Mouse (Mus musculus) right cerebral cortex, postnatal 25 days (tissue): ENCODE results near the gene Slc15a4.

Experiments
- DNase-seq: peaks from one replicate; pipeline ENCODE4 v3.0.0; 2022

The Slc15a4 gene

DNA sequence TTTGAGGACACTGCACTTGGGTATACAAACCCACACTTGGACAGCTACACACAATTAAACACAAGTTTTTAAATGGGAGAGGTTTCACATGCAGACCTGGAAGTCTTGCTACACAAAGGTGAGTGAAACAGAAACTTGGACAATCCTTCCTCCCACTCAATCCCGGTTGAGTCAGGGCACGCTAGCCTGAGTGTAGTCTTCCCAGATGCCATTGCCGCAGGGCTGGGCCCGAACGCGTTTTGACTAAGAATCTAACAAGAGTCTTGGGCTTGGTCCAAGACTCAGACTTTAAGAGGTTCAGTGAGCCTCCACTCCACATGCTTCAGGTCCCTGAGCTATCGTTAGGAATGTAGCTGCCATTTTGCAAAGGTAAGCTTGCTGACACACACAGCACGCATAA is 12.3 kb downstream of the Slc15a4 start:
- no peak for DNase-seq

DNA sequence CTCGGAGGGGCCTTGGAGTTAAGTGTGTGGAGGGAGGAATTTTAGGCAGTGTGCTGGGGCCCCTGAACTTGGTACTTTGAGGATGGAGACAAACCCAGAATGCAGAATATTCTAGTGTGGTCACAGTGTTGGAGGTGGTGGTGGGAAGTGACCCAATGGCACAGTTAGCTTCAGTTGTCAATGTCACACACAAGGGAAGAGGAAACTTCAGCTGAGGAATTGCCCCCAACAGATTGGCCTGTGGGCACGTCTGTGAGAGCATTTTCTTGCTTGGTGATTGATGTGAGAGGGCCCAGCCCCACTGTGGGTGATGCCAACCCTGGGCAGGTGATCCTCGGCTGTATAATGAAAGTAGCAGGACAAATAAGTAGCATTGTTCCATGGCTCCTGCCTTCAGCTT is 13.9 kb downstream of the Slc15a4 start:
- DNase-seq: no peak

DNA sequence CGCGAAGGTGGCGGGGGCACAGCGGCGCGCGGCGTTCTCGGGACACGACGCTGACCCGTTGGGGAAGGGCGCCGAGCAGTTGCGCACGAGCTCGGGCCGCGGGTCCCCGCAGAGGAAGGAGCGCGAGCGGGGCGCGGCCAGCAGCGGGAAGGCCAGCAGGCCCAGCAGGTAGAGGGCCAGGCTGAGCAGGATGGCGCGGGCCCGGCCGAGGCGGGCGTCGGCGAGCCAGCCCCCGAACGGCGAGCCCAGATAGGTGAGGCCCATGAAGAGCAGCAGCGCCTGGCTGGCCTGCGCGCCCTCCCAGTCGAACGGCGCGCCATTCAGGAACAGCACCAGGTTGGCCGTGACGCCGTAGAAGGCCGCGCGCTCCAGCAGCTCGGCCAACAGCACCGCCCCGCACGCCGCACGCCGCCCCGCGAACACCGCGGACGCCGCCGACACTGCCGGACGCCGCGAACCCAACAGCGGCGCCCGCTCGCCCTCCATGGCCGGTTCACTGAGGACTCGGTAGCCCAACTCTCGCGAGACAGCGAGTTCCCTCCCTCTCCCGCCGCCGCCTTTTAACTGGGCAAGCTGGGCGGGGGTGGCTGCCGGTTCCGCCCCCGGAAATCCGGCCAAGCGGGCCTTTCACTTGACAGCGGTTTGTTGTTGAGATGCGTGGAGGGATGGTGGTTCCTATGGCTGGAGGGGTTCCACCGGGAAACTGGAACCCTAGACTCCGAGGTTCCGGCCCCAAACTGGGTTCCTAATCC is 15.6 kb downstream of the Slc15a4 start:
- peak; percentile 99 for DNase-seq

DNA sequence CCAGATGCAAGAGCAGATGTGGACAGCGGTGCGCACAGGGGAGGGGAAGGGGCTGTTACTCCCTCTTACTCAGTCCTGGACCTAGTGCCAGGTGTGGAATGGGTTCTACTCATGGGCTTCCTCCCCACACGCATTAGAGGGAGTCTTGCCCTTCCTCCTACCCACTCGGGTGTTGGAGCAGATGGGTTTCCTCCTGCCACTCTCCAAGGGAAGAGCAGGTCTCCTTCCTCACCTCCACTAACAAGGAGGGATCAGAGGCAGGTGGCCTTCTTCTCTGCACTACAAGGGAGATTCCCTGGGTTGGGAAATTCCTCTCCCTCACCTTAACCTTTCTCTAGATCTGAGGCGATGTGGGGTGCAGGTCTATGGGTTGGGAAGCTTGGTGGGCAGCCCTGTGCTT is 16.5 kb downstream of the Slc15a4 start:
- DNase-seq: no peak

DNA sequence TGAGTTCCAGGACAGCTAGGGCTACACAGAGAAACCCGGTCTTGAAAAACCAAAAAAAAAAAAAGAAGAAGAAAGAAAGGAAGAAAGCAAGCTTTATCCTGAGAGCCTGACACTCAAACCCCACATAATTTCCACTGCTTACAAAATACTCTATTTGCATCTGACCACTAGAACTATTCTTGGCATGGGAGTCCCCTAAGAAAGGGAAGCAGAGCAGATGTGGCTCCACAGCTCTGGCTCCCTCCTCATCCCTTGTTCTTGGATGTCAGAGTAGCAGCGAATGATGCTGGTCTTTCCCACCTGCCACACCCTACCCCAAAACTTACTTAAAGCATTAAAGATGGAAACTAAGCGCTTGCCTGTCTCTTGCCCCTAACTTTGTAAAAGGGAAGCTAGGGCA is 17.2 kb downstream of the Slc15a4 start:
- no peak for DNase-seq

DNA sequence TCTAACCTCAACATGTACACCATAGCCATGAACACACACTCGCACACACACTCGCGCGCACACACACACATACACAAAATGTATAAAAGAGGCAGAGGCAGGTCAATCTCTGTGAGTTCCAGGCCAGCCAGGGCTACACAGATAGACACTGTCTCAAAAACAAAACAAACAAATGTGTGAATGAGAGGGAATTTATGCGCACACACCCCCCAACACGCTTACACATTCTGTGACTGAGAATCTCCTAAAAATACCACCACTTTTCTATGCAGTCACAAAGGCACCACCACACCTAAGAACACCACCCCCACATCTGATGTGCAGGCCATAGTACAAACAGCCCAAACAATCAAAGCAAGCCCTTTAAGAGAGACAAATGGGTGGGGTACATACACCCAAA is 20.3 kb downstream of the Slc15a4 start:
- no peak for DNase-seq

DNA sequence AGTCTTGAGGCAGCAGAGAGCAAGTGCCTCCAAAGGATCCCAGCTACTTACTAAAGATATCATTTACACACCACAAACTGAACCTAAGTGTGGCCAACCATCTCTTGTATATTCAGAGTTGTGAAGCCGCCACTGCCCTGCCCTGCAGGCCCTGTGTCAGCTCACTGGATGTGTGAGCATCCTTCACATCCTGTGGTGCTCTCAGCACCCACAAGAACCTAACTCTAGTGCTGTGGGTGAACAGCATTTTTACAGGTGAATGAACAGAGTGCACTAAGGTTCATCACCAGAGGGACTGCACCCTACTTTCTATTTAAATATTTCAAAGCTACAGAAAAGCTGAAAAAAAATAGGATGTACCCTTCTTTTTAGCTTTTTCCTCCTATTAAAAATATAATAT is 20.8 kb downstream of the Slc15a4 start:
- no peak for DNase-seq

DNA sequence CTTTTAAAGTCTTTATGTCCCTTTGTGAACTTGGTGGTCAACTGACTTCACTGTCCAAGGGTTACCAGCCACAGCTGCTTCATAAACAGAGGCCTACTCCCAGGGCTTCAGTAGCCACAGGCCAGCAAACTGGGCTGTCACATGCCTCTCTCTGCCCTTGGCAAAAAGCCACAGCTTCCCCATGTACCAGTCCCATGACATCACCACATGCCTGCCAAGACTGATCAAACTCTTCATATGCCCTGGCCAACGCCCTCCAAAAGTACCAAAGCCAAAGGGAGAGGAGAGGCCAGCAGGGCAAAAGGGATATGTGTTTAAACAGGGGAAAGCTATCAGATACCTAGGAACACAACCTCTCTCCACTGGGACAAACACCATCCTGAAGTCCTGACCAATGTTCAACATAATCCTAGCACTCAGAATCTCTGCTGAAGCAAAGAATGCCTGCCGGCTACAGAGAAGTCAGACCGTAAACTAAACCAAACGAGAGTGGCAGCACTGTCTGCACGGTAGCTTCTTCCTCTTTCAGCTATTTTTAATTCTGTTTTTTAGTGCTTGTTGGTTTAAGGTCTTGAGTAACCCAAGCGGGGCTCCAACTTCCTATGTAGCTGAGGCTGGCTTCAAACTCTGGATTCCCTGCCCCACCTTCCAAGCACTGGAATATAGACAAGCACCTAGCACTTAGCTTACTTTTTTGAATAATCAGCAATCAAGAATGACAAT is 21.7 kb downstream of the Slc15a4 start:
- DNase-seq: no peak

DNA sequence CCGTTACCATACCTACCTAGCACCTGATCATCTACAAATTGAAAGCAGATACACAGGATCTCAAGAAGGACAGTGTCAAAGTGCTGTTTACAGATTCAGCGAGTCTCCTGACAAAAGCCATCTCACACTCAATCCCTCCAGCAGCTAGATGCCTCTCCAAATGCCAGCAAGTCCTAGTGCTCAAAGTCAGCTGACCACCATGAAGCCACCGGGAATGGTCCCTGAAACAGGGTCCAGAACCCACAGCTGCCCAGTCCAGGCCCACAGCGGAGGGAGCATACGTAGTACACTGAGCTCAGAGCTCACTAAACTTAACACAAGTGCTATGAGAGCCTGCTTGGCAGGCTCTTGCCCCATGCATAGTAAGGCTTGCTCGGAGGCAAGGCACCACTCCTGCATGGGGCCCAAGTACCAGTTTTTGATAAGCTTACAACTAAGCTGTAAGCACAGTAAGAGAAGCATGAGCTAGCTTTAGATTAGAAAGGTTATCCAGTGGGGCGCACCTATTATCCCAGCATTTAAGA is 23.4 kb downstream of the Slc15a4 start:
- DNase-seq: no peak

DNA sequence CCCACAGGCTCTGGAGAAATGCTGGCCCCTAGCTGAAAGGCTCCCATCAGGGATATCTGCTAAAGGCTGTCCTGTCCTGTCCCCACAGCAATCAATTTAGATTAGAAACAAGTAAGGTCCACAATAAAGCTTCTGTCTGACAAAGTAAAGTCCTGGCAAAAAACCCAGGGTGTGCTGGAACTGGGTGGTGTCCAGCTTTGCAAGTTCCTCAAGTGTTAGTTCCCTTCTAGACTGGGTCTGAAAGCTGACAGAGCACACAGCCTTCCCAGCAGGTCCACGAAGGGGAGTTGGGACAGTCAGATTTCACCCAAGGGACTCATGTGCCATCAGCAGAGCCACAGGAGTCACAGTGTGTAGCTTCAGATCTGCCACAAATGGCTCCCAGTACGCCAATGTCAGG is 25.2 kb downstream of the Slc15a4 start:
- DNase-seq: no peak

DNA sequence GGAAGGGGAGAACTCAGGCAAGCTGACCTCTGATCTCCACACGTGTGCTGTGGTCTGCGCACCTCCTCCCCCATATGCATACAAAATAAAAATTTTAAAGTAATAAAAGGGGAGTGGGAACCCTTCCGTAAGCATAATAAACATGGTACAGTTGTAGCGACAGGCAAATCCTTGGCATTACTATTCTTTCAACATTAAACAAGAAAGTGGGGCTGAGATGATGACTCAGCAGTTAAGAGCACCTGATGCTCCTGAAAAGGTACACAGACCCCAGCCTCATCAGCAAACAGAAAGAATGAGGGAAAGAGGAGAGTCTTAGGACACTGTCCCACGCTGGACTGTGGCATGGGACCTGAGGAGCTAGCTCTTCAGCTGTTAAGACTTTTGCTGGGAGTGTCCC is 29.7 kb downstream of the Slc15a4 start:
- no peak for DNase-seq

DNA sequence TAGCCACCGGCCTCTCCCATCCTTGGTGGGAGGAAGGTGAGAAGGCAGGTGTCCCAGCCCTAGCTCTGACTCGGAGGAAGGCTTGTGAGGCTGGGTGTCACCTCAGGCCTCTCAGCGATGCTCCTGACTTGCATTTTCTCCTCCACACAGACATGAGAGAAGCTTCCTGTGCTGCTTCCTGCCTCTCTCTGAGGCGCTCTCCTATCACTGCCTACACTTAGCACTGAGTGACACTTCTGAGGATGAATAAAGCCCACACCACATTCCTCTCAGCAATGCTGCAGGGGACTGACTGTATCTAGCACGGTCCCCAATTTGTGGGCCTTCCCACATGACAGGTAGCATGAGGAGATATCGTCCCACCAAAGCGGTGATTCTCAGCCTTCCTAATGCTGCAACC is 35.8 kb downstream of the Slc15a4 start:
- DNase-seq: no peak

DNA sequence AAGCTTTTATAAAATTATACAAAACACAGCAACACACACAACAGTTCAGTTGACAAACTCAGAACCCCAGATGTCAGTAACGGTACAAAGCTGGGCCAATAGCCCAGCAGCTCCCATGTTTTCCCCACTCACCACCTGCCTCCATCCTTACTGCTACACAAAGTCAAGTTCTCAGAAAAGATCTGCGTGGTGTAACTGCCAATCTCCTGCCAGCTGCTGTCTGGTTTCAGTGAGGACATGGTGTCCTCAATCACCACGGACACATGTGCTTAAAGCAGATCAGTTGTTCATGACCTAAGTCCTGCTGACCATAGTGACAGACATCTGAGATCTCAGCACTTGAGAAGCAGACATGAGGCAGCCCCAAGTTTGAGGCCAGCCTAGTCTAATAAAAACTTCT is 37.0 kb downstream of the Slc15a4 start:
- no peak for DNase-seq

DNA sequence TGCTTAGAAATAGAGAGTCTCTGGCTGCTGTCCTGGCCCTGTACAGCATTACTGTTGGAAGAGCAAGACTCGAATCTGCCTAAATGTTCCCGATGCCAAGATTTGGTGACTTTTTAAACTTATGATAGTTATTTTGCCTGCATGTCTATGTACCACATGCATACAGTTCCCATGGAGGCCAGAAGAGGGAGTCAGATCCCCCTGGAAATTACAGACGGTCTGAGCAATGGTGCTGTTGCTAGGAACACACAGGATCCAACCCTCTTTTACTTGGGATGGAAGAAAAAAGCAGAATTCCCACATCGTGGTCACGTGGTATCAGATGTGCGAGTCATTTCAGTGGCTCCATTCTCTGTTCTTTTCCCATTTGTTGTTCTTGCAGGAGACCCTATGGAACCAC is 39.8 kb downstream of the Slc15a4 start:
- DNase-seq: no peak

DNA sequence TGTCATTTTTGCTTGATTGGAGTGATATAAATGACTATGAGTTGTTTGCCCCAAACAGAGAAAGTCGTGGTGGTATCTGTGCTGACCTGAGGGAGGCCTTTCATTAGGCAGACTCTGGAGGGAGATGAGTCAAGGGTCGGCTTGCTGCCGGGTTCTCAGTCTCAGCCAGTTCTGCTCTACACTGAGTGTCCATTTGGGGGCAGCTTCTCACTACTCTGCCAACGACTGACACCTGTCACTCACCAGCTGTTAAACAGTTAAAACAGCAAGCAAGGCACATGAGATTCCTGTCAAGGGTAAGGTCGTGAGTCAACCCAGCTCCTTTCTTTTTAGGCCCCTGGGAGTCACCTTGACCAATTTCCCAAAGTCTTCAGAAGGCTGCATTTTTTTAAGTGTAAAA is 40.3 kb downstream of the Slc15a4 start:
- no peak for DNase-seq

DNA sequence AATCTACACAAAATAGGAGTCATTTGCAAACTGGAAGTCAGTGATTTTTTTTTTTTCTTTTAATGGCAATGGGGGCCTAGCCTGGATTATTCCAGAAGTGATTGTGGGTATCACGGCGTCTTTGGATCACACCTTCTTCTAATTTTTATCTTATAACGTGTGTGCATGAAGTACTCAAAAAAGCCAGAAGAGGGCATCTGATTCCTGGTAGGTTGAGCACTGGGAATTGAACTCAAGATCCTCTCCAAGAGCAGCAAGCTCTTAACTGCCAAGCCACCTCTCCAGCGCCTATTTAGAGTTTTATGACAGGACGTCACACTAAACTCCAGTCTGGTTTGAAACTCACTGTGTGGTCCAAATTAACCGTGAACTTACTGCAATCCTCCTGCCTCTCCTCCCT is 44.8 kb downstream of the Slc15a4 start:
- no peak for DNase-seq

DNA sequence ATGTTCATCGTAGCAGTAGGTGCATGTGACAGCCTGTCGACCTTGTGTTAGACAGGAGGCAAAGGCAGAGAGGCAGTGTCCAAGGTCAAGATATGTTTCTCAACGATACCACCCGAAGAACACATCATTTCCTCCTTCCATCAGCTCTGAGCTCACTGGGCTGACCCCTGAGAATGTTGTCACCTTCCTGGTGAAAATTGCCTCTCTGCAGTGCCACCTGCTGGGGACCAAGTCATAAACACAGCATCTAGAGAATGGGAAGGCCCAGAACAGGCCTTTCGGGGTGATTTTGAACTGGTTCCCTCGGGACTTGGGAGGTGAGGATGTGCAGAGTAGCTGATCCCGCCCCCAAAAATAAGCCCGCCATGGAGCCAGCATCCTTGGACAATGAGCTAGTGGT is 49.0 kb downstream of the Slc15a4 start:
- DNase-seq: no peak

DNA sequence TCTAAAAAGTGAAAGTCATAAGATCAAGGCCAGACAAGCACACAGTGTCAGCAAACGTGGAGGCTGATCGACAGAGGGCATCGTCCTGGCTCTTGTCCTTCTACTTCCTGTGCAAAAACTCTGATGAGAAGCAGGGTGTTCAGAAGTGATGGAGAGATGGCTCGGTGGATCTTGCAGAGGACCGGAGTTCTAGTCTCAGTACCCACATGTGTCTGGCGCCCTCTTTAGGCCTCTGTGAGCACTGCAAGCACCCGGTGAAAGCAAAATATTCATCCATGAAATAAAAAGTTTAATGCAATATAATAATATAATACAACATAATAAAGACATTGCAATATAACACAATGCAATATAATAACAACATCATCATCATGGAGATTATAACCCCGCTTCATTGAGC is 55.3 kb downstream of the Slc15a4 start:
- no peak for DNase-seq

DNA sequence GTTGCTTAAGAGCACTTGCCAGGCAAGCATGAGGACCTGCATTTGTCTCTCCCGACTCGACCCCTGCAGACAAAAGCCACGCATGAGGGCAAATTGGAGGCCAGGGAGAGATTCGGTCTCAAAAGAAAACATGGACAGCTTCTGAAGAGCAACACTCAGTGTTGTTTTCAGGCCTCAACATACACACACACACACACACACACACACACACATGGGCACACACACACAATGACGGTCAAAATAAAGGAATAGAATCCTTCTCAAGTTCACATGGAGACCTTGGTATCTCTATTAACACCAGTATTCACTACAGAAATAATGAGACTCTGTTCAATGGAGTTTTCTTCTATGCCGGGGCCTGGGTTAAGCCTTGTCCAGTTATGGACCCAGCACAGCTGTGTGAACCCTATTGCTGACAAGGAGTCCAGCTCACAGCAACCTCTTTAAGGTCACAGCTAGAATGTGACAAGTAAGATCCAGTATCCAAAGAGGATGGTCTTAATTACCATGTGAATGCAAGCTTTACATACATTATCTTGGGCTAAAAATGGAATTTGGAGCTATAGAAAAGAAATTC is 65.4 kb downstream of the Slc15a4 start:
- DNase-seq: no peak

DNA sequence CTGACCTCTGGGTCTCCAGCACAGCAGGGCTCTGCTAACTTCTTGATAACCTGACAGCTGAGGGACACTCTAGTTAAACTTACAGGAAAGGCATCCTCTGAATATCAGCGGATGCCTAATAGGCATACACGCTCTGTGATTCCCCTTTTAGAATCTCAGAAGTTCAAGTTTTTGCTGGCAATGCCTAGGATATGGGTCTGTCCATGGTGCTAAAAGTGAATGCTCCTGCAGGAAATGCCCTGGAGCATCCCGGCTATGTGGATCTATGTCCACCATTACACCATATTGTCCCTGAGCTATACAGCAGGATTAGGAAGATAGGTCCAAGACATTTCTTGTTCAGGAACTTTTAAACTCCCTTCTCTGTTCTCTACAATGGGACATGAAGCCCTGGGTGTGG is 71.6 kb downstream of the Slc15a4 start:
- no peak for DNase-seq

DNA sequence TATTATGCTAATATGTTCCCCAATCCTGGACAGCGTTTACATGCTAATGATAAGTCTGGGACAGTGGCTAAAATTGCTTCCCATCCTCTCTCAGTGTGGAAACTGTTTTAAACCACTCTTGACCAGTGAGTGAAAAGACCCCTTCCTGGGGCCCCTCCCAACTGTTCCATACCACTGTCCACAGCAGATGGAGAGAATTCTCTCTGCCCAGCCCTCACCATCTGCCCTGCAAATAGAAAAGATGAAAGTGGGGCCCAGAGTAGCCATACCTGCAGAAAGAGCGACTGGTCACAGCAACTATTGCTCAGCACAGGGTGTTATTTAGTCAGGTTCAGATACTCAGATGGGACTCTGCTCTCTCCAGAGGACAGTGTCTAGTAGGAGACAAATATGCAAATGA is 84.6 kb downstream of the Slc15a4 start:
- DNase-seq: no peak

DNA sequence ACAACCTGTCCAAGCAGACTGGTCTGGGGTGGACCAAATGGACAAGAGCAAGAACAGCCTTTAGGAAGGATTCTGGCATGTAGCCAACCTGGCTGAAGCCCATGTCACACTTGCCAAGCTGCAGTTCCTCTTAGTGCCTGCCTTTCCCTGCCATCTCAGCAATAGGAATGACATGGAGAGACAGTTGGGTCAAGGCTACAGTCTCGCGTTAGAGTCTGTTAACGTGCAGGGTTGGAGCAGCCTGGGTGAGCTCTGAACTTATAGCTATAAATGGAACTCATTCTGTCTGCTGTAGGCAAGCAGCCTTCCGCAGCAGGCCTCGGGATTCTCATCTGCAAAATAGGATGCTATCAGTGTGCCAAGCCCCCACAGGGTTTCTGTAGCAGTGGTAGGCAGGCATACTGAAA is 86.1 kb downstream of the Slc15a4 start:
- DNase-seq: no peak
